Mouse (Mus musculus): ENCODE results near the gene Kctd21. TPM values are rescaled to one million over a fixed set of nuclear protein-coding genes. Genes with fewer than 3 reads are reported as not detected.

The Kctd21 gene
- polyA plus RNA-seq, 1 experiment from 2014 or later: 5.4 TPM

DNA sequence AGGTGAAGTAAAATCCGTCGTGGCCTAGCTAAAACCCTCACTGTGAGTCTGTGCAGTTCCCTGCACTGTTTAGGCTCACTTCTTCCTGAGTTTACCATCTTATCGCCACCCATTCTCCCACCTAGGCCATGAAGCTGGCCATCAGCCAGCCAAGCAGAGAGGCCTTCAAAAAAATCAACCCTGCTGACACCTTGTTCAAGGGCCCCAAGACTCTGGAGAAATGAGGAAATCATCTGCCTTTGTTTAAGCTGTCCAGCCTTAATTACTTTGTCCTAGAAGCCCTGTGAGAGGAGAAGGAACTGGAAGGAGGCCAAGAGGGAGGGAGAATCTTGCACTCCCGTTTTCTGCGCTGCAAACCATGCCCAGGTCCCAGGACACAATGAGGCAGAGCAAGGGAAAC, 24.1 kb downstream of the Kctd21 start:
- H3K4me1 ChIP-seq (replicated peaks; ENCODE audit: control insufficient read depth, insufficient read depth, low read length): peaks cover 6% of the 10 kb centered on the region; the same call in 1 of the 2 replicates
- no peak overlapping the region for H3K27ac ChIP-seq (ENCODE audit: low read depth)
- H3K27me3 ChIP-seq (replicated peaks; ENCODE audit: control insufficient read depth, insufficient read depth, low read length): no peaks in the 10 kb centered on the region
- no peaks in the 10 kb centered on the region for H3K36me3 ChIP-seq (ENCODE audit: control insufficient read depth, insufficient read depth, low read length)
- no peak overlapping the region for H3K4me3 ChIP-seq (ENCODE audit: low read depth, low read length)
- no peak for ATAC-seq (replicated peaks; ENCODE audit: low FRiP score, low TSS enrichment, low read depth)
- no peak for DNase-seq (ENCODE audit: low spot score)
- WGBS: 73% methylated on average over 5 of the region's 5 CpGs
- H3K9me3 ChIP-seq (ENCODE audit: control insufficient read depth, low read length): no peaks in the 10 kb centered on the region
- H3K4me2 ChIP-seq (ENCODE audit: low read length): no peak overlapping the region
- H3K9ac ChIP-seq (ENCODE audit: low read length): no peak overlapping the region

DNA sequence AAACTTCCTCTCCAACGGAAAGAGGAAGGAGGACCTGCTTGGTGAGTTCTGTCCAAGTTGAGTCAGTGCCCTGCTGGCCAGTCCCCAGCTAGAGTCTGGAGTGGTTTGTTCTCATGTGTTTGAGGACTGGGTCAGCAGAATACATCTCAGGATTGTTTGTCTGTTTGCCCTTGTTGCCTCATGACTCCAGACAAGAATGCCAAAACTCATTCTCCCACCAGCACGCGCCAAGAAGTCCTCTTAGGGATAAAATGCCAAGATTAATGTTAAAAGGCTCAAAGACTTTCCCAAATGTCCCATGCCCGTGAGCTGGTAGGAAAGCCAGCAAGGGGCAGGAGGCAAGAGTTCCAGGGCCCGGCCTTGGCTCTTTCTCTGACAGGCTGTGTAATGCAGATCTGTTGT, 24.7 kb downstream of the Kctd21 start:
- no peak overlapping the region for H3K4me2 ChIP-seq (ENCODE audit: low read length)
- 74% methylated on average over 5 of the region's 5 CpGs for WGBS
- H3K4me3 ChIP-seq (ENCODE audit: low read depth, low read length): no peak overlapping the region
- no peaks in the 10 kb centered on the region for H3K9me3 ChIP-seq (ENCODE audit: control insufficient read depth, low read length)
- peaks cover 6% of the 10 kb centered on the region; the same call in 1 of the 2 replicates for H3K4me1 ChIP-seq (replicated peaks; ENCODE audit: control insufficient read depth, insufficient read depth, low read length)
- H3K27me3 ChIP-seq (replicated peaks; ENCODE audit: control insufficient read depth, insufficient read depth, low read length): no peaks in the 10 kb centered on the region
- H3K36me3 ChIP-seq (ENCODE audit: control insufficient read depth, insufficient read depth, low read length): no peaks in the 10 kb centered on the region
- DNase-seq (ENCODE audit: low spot score) (no peak), ATAC-seq (replicated peaks; ENCODE audit: low FRiP score, low TSS enrichment, low read depth) (no peak)
- no peak overlapping the region for H3K27ac ChIP-seq (ENCODE audit: low read depth)
- H3K9ac ChIP-seq (ENCODE audit: low read length): no peak overlapping the region

DNA sequence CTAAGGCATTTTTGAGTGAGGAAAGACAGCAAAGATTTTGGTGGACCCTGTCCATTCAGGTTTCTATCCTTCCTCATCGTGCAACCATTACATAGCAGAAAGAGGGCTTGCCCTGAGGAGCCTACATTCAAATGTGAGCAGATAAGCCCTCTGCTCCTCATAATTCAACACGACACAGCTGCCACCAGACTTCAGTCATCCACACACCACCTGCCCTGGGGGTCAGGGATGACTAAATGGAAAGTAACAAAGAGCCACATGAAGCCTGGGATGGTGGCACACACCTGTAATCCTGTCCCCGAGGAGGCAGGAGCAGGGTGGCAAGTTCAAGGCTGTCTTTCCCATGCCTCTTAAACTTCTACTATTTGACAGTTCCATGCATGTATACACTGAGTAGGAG, 25.7 kb downstream of the Kctd21 start:
- Histone ChIP-seq H3K4me1 (replicated peaks; ENCODE audit: control insufficient read depth, insufficient read depth, low read length) (peaks cover 6% of the 10 kb centered on the region; the same call in 1 of the 2 replicates), H3K9me3 (ENCODE audit: control insufficient read depth, low read length) (no peaks in the 10 kb centered on the region), H3K4me2 (ENCODE audit: low read length) (no peak overlapping the region), H3K36me3 (ENCODE audit: control insufficient read depth, insufficient read depth, low read length) (no peaks in the 10 kb centered on the region), H3K27ac (ENCODE audit: low read depth) (no peak overlapping the region), H3K4me3 (ENCODE audit: low read depth, low read length) (no peak overlapping the region), H3K9ac (ENCODE audit: low read length) (no peak overlapping the region), H3K27me3 (replicated peaks; ENCODE audit: control insufficient read depth, insufficient read depth, low read length) (no peaks in the 10 kb centered on the region)
- DNase-seq (ENCODE audit: low spot score): no peak
- 72% methylated on average over 3 of the region's 3 CpGs for WGBS
- no peak for ATAC-seq (replicated peaks; ENCODE audit: low FRiP score, low TSS enrichment, low read depth)

DNA sequence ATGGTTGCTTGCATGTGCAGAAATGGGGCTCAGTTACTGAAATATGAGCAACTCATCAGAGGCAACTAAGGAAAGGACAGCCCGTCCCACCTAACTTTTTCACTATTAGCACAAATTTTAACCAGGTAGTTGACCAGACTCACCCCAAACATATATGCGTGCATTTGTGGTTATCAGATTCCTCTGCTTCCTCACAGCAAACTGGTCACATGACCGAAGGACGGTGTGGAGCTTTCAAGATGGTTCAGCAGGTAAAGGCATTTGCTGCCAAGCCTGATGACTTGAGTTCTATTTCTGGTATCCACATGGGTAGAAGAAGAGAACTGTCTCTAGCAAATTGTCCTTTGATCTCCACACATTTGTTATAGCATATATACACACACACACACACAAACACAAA, 26.2 kb downstream of the Kctd21 start:
- no peak for ATAC-seq (replicated peaks; ENCODE audit: low FRiP score, low TSS enrichment, low read depth)

DNA sequence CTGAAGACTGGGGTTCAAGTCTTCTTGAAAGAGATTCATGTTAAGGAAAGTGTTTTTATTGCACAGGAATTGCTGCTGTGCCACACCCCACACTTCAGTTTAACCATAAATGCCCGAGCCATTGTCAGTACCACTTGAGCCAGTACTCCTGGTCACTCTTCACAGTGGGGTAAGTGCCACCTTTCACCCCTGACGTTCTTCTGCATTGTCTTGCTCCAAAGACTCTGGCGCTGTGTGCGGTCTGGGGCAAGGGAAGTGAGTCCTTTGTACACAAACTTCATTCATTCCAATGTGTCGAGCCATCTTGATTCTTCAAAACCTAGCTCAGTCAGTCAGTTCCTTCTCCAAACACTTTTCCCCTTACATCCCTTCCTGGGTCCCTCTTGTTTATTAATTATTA, 28.0 kb downstream of the Kctd21 start:
- H3K36me3 ChIP-seq (ENCODE audit: control insufficient read depth, insufficient read depth, low read length): no peaks in the 10 kb centered on the region
- no peak for DNase-seq (ENCODE audit: low spot score)
- H3K27ac ChIP-seq (ENCODE audit: low read depth): no peak overlapping the region
- no peak overlapping the region for H3K9ac ChIP-seq (ENCODE audit: low read length)
- no peak overlapping the region for H3K4me3 ChIP-seq (ENCODE audit: low read depth, low read length)
- ATAC-seq (replicated peaks; ENCODE audit: low FRiP score, low TSS enrichment, low read depth): no peak
- no peaks in the 10 kb centered on the region for H3K9me3 ChIP-seq (ENCODE audit: control insufficient read depth, low read length)
- H3K4me2 ChIP-seq (ENCODE audit: low read length): no peak overlapping the region
- 78% methylated on average over 5 of the region's 5 CpGs for WGBS
- no peaks in the 10 kb centered on the region for H3K27me3 ChIP-seq (replicated peaks; ENCODE audit: control insufficient read depth, insufficient read depth, low read length)
- H3K4me1 ChIP-seq (replicated peaks; ENCODE audit: control insufficient read depth, insufficient read depth, low read length): peaks cover 5% of the 10 kb centered on the region; the same call in 1 of the 2 replicates

More for the DNA sequence above, 26.2 kb downstream of the Kctd21 start:
- no peak for DNase-seq (ENCODE audit: low spot score)
- Histone ChIP-seq H3K4me2 (ENCODE audit: low read length) (no peak overlapping the region), H3K4me3 (ENCODE audit: low read depth, low read length) (no peak overlapping the region), H3K27ac (ENCODE audit: low read depth) (no peak overlapping the region), H3K9ac (ENCODE audit: low read length) (no peak overlapping the region), H3K4me1 (replicated peaks; ENCODE audit: control insufficient read depth, insufficient read depth, low read length) (peaks cover 6% of the 10 kb centered on the region; the same call in 1 of the 2 replicates), H3K27me3 (replicated peaks; ENCODE audit: control insufficient read depth, insufficient read depth, low read length) (no peaks in the 10 kb centered on the region), H3K9me3 (ENCODE audit: control insufficient read depth, low read length) (no peaks in the 10 kb centered on the region), H3K36me3 (ENCODE audit: control insufficient read depth, insufficient read depth, low read length) (no peaks in the 10 kb centered on the region)
- WGBS: 87% methylated on average over 4 of the region's 4 CpGs

DNA sequence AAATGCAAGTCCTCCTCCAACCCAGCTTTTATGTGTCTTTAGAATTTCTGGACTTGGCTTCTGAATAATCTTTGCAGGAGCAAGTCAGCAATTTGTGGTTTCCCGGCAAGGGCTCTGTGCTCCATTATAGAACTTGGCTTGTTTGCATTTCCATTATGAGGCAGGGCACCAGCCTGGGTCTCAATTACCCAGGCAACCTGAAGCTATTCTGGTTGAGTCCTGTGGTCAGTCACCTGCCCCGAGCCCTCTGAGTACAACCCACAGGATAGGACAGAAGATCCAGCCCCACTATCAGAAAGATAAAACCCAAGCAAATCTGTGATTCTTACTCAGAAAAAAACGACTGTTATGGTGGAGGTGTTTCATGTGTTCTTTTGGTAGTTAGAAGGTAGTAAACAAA, 28.8 kb downstream of the Kctd21 start:
- H3K4me2 ChIP-seq (ENCODE audit: low read length): no peak overlapping the region
- no peak for DNase-seq (ENCODE audit: low spot score)
- no peaks in the 10 kb centered on the region for H3K36me3 ChIP-seq (ENCODE audit: control insufficient read depth, insufficient read depth, low read length)
- H3K9ac ChIP-seq (ENCODE audit: low read length): no peak overlapping the region
- no peak overlapping the region for H3K4me3 ChIP-seq (ENCODE audit: low read depth, low read length)
- H3K27ac ChIP-seq (ENCODE audit: low read depth): no peak overlapping the region
- no peak for ATAC-seq (replicated peaks; ENCODE audit: low FRiP score, low TSS enrichment, low read depth)
- WGBS: 52% methylated on average over 3 of the region's 3 CpGs
- no peaks in the 10 kb centered on the region for H3K27me3 ChIP-seq (replicated peaks; ENCODE audit: control insufficient read depth, insufficient read depth, low read length)
- no peaks in the 10 kb centered on the region for H3K4me1 ChIP-seq (replicated peaks; ENCODE audit: control insufficient read depth, insufficient read depth, low read length)
- no peaks in the 10 kb centered on the region for H3K9me3 ChIP-seq (ENCODE audit: control insufficient read depth, low read length)

DNA sequence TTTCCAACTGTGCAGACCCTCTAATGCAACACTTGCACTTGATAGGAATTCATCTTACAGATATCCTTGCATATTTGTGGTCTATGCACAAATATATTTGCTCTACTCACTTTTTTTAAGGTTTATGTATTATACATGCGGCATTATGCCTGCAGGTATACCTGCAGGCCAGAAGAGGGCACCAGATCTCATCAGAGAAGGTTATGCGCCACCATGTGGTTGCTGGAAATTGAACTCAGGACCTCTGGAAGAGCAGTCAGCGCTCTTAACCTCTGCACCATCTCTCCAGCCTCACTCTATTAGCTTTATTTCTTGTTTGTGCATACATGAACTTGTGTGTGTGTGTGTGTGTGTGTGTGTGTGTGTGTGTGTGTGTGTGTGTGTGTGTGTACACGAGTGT, 29.3 kb downstream of the Kctd21 start:
- Histone ChIP-seq H3K36me3 (ENCODE audit: control insufficient read depth, insufficient read depth, low read length) (no peaks in the 10 kb centered on the region), H3K27ac (ENCODE audit: low read depth) (no peak overlapping the region), H3K4me1 (replicated peaks; ENCODE audit: control insufficient read depth, insufficient read depth, low read length) (no peaks in the 10 kb centered on the region), H3K9ac (ENCODE audit: low read length) (no peak overlapping the region), H3K9me3 (ENCODE audit: control insufficient read depth, low read length) (no peaks in the 10 kb centered on the region), H3K4me2 (ENCODE audit: low read length) (no peak overlapping the region), H3K4me3 (ENCODE audit: low read depth, low read length) (no peak overlapping the region), H3K27me3 (replicated peaks; ENCODE audit: control insufficient read depth, insufficient read depth, low read length) (no peaks in the 10 kb centered on the region)
- ATAC-seq (replicated peaks; ENCODE audit: low FRiP score, low TSS enrichment, low read depth): no peak
- WGBS: 38% methylated on average over 4 of the region's 4 CpGs
- DNase-seq (ENCODE audit: low spot score): no peak

DNA sequence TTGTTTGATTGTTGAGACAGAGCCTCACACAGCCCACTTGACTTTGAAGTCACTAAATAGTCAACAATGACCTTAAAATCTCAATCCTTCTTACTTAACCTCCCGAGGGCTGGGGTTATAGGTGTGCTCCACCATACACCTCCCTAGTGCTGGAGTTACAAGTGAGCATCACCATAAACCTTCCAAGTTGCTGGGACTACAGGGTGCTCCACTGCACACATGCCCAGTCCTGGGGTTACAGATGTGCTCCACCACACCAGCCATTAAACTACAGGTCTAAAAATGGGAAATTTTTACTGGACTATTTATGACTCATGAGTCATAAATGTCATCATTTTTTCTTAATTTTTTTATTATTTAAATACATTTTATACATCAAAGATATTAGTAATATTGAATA, 33.8 kb downstream of the Kctd21 start:
- no peaks in the 10 kb centered on the region for H3K27me3 ChIP-seq (replicated peaks; ENCODE audit: control insufficient read depth, insufficient read depth, low read length)
- no peak overlapping the region for H3K4me3 ChIP-seq (ENCODE audit: low read depth, low read length)
- DNase-seq (ENCODE audit: low spot score) (no peak), ATAC-seq (replicated peaks; ENCODE audit: low FRiP score, low TSS enrichment, low read depth) (peak; percentile 62; the same call in 1 of the 2 replicates)
- 71% methylated on average over 1 of the region's 1 CpGs for WGBS
- H3K9ac ChIP-seq (ENCODE audit: low read length): no peak overlapping the region
- H3K9me3 ChIP-seq (ENCODE audit: control insufficient read depth, low read length): no peaks in the 10 kb centered on the region
- peaks cover 3% of the 10 kb centered on the region for H3K4me1 ChIP-seq (replicated peaks; ENCODE audit: control insufficient read depth, insufficient read depth, low read length)
- H3K4me2 ChIP-seq (ENCODE audit: low read length): no peak overlapping the region
- H3K27ac ChIP-seq (ENCODE audit: low read depth): no peak overlapping the region
- no peaks in the 10 kb centered on the region for H3K36me3 ChIP-seq (ENCODE audit: control insufficient read depth, insufficient read depth, low read length)

DNA sequence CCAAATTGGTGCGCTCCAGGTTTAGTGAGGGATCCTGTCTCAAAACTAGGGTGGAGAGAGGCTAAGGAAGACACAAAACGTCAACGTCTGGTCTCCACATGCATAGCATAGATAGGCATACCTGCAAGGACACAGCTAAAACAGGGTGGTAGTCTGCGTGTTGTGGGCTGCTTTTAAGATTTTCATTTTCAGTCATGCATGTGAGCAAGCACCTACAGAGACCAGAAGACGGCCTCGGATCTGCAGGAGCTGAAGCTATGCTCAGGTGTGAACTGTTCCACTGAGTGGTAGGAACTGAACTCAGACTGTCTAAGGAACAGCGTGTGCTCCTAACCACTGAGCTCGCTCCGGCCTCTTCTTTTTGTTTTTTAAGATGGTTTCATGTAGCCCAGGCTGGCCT, 43.0 kb downstream of the Kctd21 start:
- no peaks in the 10 kb centered on the region for H3K27me3 ChIP-seq (replicated peaks; ENCODE audit: control insufficient read depth, insufficient read depth, low read length)
- no peak overlapping the region for H3K27ac ChIP-seq (ENCODE audit: low read depth)
- H3K36me3 ChIP-seq (ENCODE audit: control insufficient read depth, insufficient read depth, low read length): peaks cover 54% of the 10 kb centered on the region
- DNase-seq (ENCODE audit: low spot score): no peak
- peaks cover 10% of the 10 kb centered on the region for H3K4me1 ChIP-seq (replicated peaks; ENCODE audit: control insufficient read depth, insufficient read depth, low read length)
- no peak for ATAC-seq (replicated peaks; ENCODE audit: low FRiP score, low TSS enrichment, low read depth)
- H3K9ac ChIP-seq (ENCODE audit: low read length): no peak overlapping the region
- WGBS: 92% methylated on average over 9 of the region's 9 CpGs
- H3K4me2 ChIP-seq (ENCODE audit: low read length): no peak overlapping the region
- no peak overlapping the region for H3K4me3 ChIP-seq (ENCODE audit: low read depth, low read length)
- H3K9me3 ChIP-seq (ENCODE audit: control insufficient read depth, low read length): no peaks in the 10 kb centered on the region
